Mouse (Mus musculus): ENCODE results near the gene Msi1. TPM values are rescaled to one million over a fixed set of nuclear protein-coding genes. Genes with fewer than 3 reads are reported as not detected.

Gene Msi1
- polyA plus RNA-seq, 1 experiment = 0.90 TPM

- TF ChIP-seq FOSL1 (IDR thresholded peaks at IDR 0.05; ENCODE audit: insufficient read depth, low read length, poor library complexity, severe bottlenecking) (no peak), CEBPB (IDR thresholded peaks at IDR 0.05; ENCODE audit: low read depth) (no peak), CTCF (IDR thresholded peaks at IDR 0.05; ENCODE audit: control insufficient read depth, insufficient read depth, insufficient read length) (no peak), MYOG (IDR thresholded peaks at IDR 0.05; ENCODE audit: control insufficient read depth, extremely low read depth, insufficient read length) (no peak), MAX (IDR thresholded peaks at IDR 0.05) (no peak), USF1 (IDR thresholded peaks at IDR 0.05; ENCODE audit: low read depth) (no peak), MYOD1 (IDR thresholded peaks at IDR 0.05; ENCODE audit: control insufficient read depth, insufficient read length, low read depth) (no peak)
- H3ac ChIP-seq (ENCODE audit: control insufficient read depth, insufficient read length, low read depth) = no peak overlapping the region
- H3K27me3 ChIP-seq (ENCODE audit: control insufficient read depth, insufficient read depth, insufficient read length) = no peaks in the 10 kb centered on the region
- no peak overlapping the region for H3K4me3 ChIP-seq (ENCODE audit: insufficient read depth, poor library complexity, severe bottlenecking)
- H3K79me3 ChIP-seq (ENCODE audit: low read depth) = no peaks in the 10 kb centered on the region
- no peaks in the 10 kb centered on the region for H3K79me2 ChIP-seq (ENCODE audit: control insufficient read depth, insufficient read depth)
- peaks cover 18% of the 10 kb centered on the region for H3K36me3 ChIP-seq (ENCODE audit: control insufficient read depth, insufficient read depth)
Measured at GRCm38 (mm10) chr5:115476107-115476727, 46.8 kb downstream of the Msi1 start.

- H3K79me2 ChIP-seq (ENCODE audit: control insufficient read depth, insufficient read depth) = no peaks in the 10 kb centered on the region
- H3K4me3 ChIP-seq (ENCODE audit: insufficient read depth, poor library complexity, severe bottlenecking) = no peak overlapping the region
- TF ChIP-seq MYOG (IDR thresholded peaks at IDR 0.05; ENCODE audit: control insufficient read depth, extremely low read depth, insufficient read length) (no peak), FOSL1 (IDR thresholded peaks at IDR 0.05; ENCODE audit: insufficient read depth, low read length, poor library complexity, severe bottlenecking) (no peak), MYOD1 (IDR thresholded peaks at IDR 0.05; ENCODE audit: control insufficient read depth, insufficient read length, low read depth) (no peak)
- no peaks in the 10 kb centered on the region for H3K27me3 ChIP-seq (ENCODE audit: control insufficient read depth, insufficient read depth, insufficient read length)
- no peaks in the 10 kb centered on the region for H3K79me3 ChIP-seq (ENCODE audit: low read depth)
- no peak overlapping the region for H3ac ChIP-seq (ENCODE audit: control insufficient read depth, insufficient read length, low read depth)
- H3K36me3 ChIP-seq (ENCODE audit: control insufficient read depth, insufficient read depth) = peaks cover 24% of the 10 kb centered on the region
Measured at GRCm38 (mm10) chr5:115479561-115479960, 50.2 kb downstream of the Msi1 start.

GRCm38 (mm10) chr5:115480101-115480500, 50.7 kb downstream of the Msi1 start:
- TF ChIP-seq CEBPB (IDR thresholded peaks at IDR 0.05; ENCODE audit: low read depth) = no peak
- no peak for TF ChIP-seq CTCF (IDR thresholded peaks at IDR 0.05; ENCODE audit: control insufficient read depth, insufficient read depth, insufficient read length)
- TF ChIP-seq USF1 (IDR thresholded peaks at IDR 0.05; ENCODE audit: low read depth) = no peak
- no peak for TF ChIP-seq MYOD1 (IDR thresholded peaks at IDR 0.05; ENCODE audit: control insufficient read depth, insufficient read length, low read depth)
- no peak for TF ChIP-seq MYOG (IDR thresholded peaks at IDR 0.05; ENCODE audit: control insufficient read depth, extremely low read depth, insufficient read length)
- no peak for TF ChIP-seq MAX (IDR thresholded peaks at IDR 0.05)
- no peak for TF ChIP-seq FOSL1 (IDR thresholded peaks at IDR 0.05; ENCODE audit: insufficient read depth, low read length, poor library complexity, severe bottlenecking)
- no peak overlapping the region for H3ac ChIP-seq (ENCODE audit: control insufficient read depth, insufficient read length, low read depth)
- H3K4me3 ChIP-seq (ENCODE audit: insufficient read depth, poor library complexity, severe bottlenecking) = no peak overlapping the region
- H3K27me3 ChIP-seq (ENCODE audit: control insufficient read depth, insufficient read depth, insufficient read length) = no peaks in the 10 kb centered on the region
- H3K36me3 ChIP-seq (ENCODE audit: control insufficient read depth, insufficient read depth) = peaks cover 24% of the 10 kb centered on the region
- no peaks in the 10 kb centered on the region for H3K79me2 ChIP-seq (ENCODE audit: control insufficient read depth, insufficient read depth)
- no peaks in the 10 kb centered on the region for H3K79me3 ChIP-seq (ENCODE audit: low read depth)

- H3K79me3 ChIP-seq (ENCODE audit: low read depth) = no peaks in the 10 kb centered on the region
- no peak for TF ChIP-seq CTCF (IDR thresholded peaks at IDR 0.05; ENCODE audit: control insufficient read depth, insufficient read depth, insufficient read length)
- TF ChIP-seq FOSL1 (IDR thresholded peaks at IDR 0.05; ENCODE audit: insufficient read depth, low read length, poor library complexity, severe bottlenecking) = no peak
- TF ChIP-seq MYOD1 (IDR thresholded peaks at IDR 0.05; ENCODE audit: control insufficient read depth, insufficient read length, low read depth) = no peak
- TF ChIP-seq MYOG (IDR thresholded peaks at IDR 0.05; ENCODE audit: control insufficient read depth, extremely low read depth, insufficient read length) = no peak
- TF ChIP-seq USF1 (IDR thresholded peaks at IDR 0.05; ENCODE audit: low read depth) = no peak
- no peak for TF ChIP-seq CEBPB (IDR thresholded peaks at IDR 0.05; ENCODE audit: low read depth)
- TF ChIP-seq MAX (IDR thresholded peaks at IDR 0.05) = no peak
- no peaks in the 10 kb centered on the region for H3K79me2 ChIP-seq (ENCODE audit: control insufficient read depth, insufficient read depth)
- H3K4me3 ChIP-seq (ENCODE audit: insufficient read depth, poor library complexity, severe bottlenecking) = no peak overlapping the region
- no peaks in the 10 kb centered on the region for H3K27me3 ChIP-seq (ENCODE audit: control insufficient read depth, insufficient read depth, insufficient read length)
- H3ac ChIP-seq (ENCODE audit: control insufficient read depth, insufficient read length, low read depth) = no peak overlapping the region
- H3K36me3 ChIP-seq (ENCODE audit: control insufficient read depth, insufficient read depth) = peaks cover 18% of the 10 kb centered on the region
Measured at GRCm38 (mm10) chr5:115482390-115483265, 53.2 kb downstream of the Msi1 start.

- H3K79me2 ChIP-seq (ENCODE audit: control insufficient read depth, insufficient read depth) = no peaks in the 10 kb centered on the region
- H3K4me3 ChIP-seq (ENCODE audit: insufficient read depth, poor library complexity, severe bottlenecking) = no peak overlapping the region
- TF ChIP-seq MYOD1 (IDR thresholded peaks at IDR 0.05; ENCODE audit: control insufficient read depth, insufficient read length, low read depth) = no peak
- no peak for TF ChIP-seq MYOG (IDR thresholded peaks at IDR 0.05; ENCODE audit: control insufficient read depth, extremely low read depth, insufficient read length)
- TF ChIP-seq FOSL1 (IDR thresholded peaks at IDR 0.05; ENCODE audit: insufficient read depth, low read length, poor library complexity, severe bottlenecking) = no peak
- no peak for TF ChIP-seq CEBPB (IDR thresholded peaks at IDR 0.05; ENCODE audit: low read depth)
- no peak for TF ChIP-seq MAX (IDR thresholded peaks at IDR 0.05)
- TF ChIP-seq USF1 (IDR thresholded peaks at IDR 0.05; ENCODE audit: low read depth) = no peak
- H3K36me3 ChIP-seq (ENCODE audit: control insufficient read depth, insufficient read depth) = peaks cover 14% of the 10 kb centered on the region
- no peak overlapping the region for H3ac ChIP-seq (ENCODE audit: control insufficient read depth, insufficient read length, low read depth)
- no peaks in the 10 kb centered on the region for H3K27me3 ChIP-seq (ENCODE audit: control insufficient read depth, insufficient read depth, insufficient read length)
- no peaks in the 10 kb centered on the region for H3K79me3 ChIP-seq (ENCODE audit: low read depth)
Measured at GRCm38 (mm10) chr5:115483385-115483784, 54.0 kb downstream of the Msi1 start.
